Comparison of ENCODE assay signal across 26 mouse cellular contexts in genomic region chr5:101885039-101885438, GRCm38 (mm10).
DNase-seq lines count a peak whose midpoint lies in the region; ATAC-seq and TF ChIP-seq lines count a peak whose summit lies in the region.
"Had no signal": no experiment of that assay in that cellular context is flagged by ENCODE, and none has a peak within 500 bp of the region (broad histone marks: within the 10 kb centered on the region; RNA-seq: fewer than 3 reads in every experiment).

No protein-coding gene starts in this region.

- H3K4me2 ChIP-seq in heart, embryonic 13.5 days, result no peak overlapping the region
- no peak overlapping the region for H3K4me2 ChIP-seq in heart, embryonic 11.5 days
- no peak overlapping the region for H3K4me2 ChIP-seq in heart, postnatal 0 days (ENCODE audit: low read depth, low read length)
- no peak overlapping the region for H3K4me2 ChIP-seq in midbrain, embryonic 15.5 days
- H3K4me2 ChIP-seq: embryonic facial prominence, embryonic 12.5 days; forebrain, embryonic 13.5 days; forebrain, embryonic 15.5 days had no signal

- no peak overlapping the region for H3K9ac ChIP-seq in heart, embryonic 13.5 days
- no peak overlapping the region for H3K9ac ChIP-seq in heart, embryonic 11.5 days (ENCODE audit: low read depth, low read length)
- H3K9ac ChIP-seq in heart, postnatal 0 days (replicated peaks; ENCODE audit: low read depth, low read length), result no peak overlapping the region
- H3K9ac ChIP-seq in midbrain, embryonic 15.5 days, result no peak overlapping the region
- H3K9ac ChIP-seq: embryonic facial prominence, embryonic 12.5 days; forebrain, embryonic 13.5 days; forebrain, embryonic 15.5 days; forebrain, postnatal 0 days had no signal

- no peak overlapping the region for H3K4me3 ChIP-seq in heart, embryonic 13.5 days
- no peak overlapping the region for H3K4me3 ChIP-seq in heart, embryonic 11.5 days (ENCODE audit: low read depth, low read length)
- no peak overlapping the region for H3K4me3 ChIP-seq in heart, postnatal 0 days (ENCODE audit: low read depth, low read length)
- H3K4me3 ChIP-seq in midbrain, embryonic 15.5 days, result no peak overlapping the region
- H3K4me3 ChIP-seq: embryonic facial prominence, embryonic 10.5 days; embryonic facial prominence, embryonic 12.5 days; forebrain, embryonic 13.5 days; forebrain, embryonic 15.5 days had no signal

- H3K27ac ChIP-seq in heart, embryonic 13.5 days (replicated peaks), result peak overlapping the region; percentile 45
- H3K27ac ChIP-seq in heart, embryonic 11.5 days (ENCODE audit: low read depth, low read length), result no peak overlapping the region; the same call in 1 of the 2 replicates
- no peak overlapping the region for H3K27ac ChIP-seq in heart, postnatal 0 days (ENCODE audit: low read depth)
- H3K27ac ChIP-seq in midbrain, embryonic 15.5 days, result no peak overlapping the region
- H3K27ac ChIP-seq: embryonic facial prominence, embryonic 10.5 days; embryonic facial prominence, embryonic 12.5 days; forebrain, embryonic 13.5 days; forebrain, embryonic 15.5 days had no signal

- H3K4me1 ChIP-seq in heart, embryonic 13.5 days, result 0 out of 2 replicates have a peak, but pooled peaks cover 18% of the 10 kb centered on the region
- no peaks in the 10 kb centered on the region for H3K4me1 ChIP-seq in heart, embryonic 11.5 days (ENCODE audit: control insufficient read depth, insufficient read depth, low read length)
- no peaks in the 10 kb centered on the region for H3K4me1 ChIP-seq in heart, postnatal 0 days (ENCODE audit: control insufficient read depth, insufficient read depth)
- H3K4me1 ChIP-seq in midbrain, embryonic 15.5 days, result no peaks in the 10 kb centered on the region
- H3K4me1 ChIP-seq: embryonic facial prominence, embryonic 10.5 days; embryonic facial prominence, embryonic 12.5 days; forebrain, embryonic 13.5 days; forebrain, embryonic 15.5 days had no signal

- 60% methylated on average over 12 of the region's 12 CpGs for WGBS in heart, embryonic 13.5 days
- WGBS in heart, embryonic 11.5 days (ENCODE audit: insufficient replicate concordance), result 78% methylated on average over 12 of the region's 12 CpGs
- WGBS in heart, postnatal 0 days, result 58% methylated on average over 12 of the region's 12 CpGs
- WGBS in midbrain, embryonic 15.5 days, result 88% methylated on average over 12 of the region's 12 CpGs

- intact Hi-C loops in heart, postnatal 25 days (cut with DNase I), result no loop called here

- no peaks in the 10 kb centered on the region for H3K27me3 ChIP-seq in heart, embryonic 13.5 days (replicated peaks)
- no peaks in the 10 kb centered on the region for H3K27me3 ChIP-seq in heart, embryonic 11.5 days (ENCODE audit: control insufficient read depth, insufficient read depth, low read length)
- H3K27me3 ChIP-seq in heart, postnatal 0 days (ENCODE audit: control insufficient read depth, insufficient read depth, low read length), result no peaks in the 10 kb centered on the region
- no peaks in the 10 kb centered on the region for H3K27me3 ChIP-seq in midbrain, embryonic 15.5 days (replicated peaks)
- H3K27me3 ChIP-seq: CH12.LX; embryonic facial prominence, embryonic 12.5 days; forebrain, embryonic 13.5 days; forebrain, embryonic 15.5 days; Patski had no signal

- no peak for ATAC-seq in heart, embryonic 13.5 days (ENCODE audit: extremely low read depth, insufficient number of reproducible peaks, low FRiP score, low TSS enrichment)
- no peak for ATAC-seq in heart, embryonic 11.5 days (replicated peaks; ENCODE audit: insufficient number of reproducible peaks, low FRiP score, low TSS enrichment)
- peak; percentile 51; the same call in 1 of the 2 replicates for ATAC-seq in heart, postnatal 0 days (ENCODE audit: insufficient read depth, low read depth)
- no peak for ATAC-seq in midbrain, embryonic 15.5 days (replicated peaks)
- ATAC-seq: CD4-positive, CD25-positive, alpha-beta regulatory T cell, adult 4 months; forebrain, embryonic 13.5 days; forebrain, embryonic 15.5 days; forebrain, postnatal 0 days; Patski had no signal

- TF ChIP-seq CTCF in heart, postnatal 0 days (IDR thresholded peaks at IDR 0.05; ENCODE audit: low read depth), result no peak

- H3K9me3 ChIP-seq in heart, embryonic 13.5 days, result no peaks in the 10 kb centered on the region
- H3K9me3 ChIP-seq in heart, embryonic 11.5 days (replicated peaks; ENCODE audit: control insufficient read depth, low read length), result no peaks in the 10 kb centered on the region
- H3K9me3 ChIP-seq in heart, postnatal 0 days (replicated peaks; ENCODE audit: control insufficient read depth, low read length), result no peaks in the 10 kb centered on the region
- H3K9me3 ChIP-seq in midbrain, embryonic 15.5 days, result no peaks in the 10 kb centered on the region
- H3K9me3 ChIP-seq: embryonic facial prominence, embryonic 10.5 days; embryonic facial prominence, embryonic 12.5 days; forebrain, embryonic 13.5 days; forebrain, embryonic 15.5 days had no signal

- TF ChIP-seq EP300 in heart, postnatal 0 days (IDR thresholded peaks at IDR 0.05; ENCODE audit: low read depth), result no peak

- H3K36me3 ChIP-seq in heart, embryonic 13.5 days, result peaks cover 95% of the 10 kb centered on the region
- H3K36me3 ChIP-seq in heart, embryonic 11.5 days (ENCODE audit: control insufficient read depth, insufficient read depth, low read length), result peaks cover 38% of the 10 kb centered on the region
- H3K36me3 ChIP-seq in heart, postnatal 0 days (replicated peaks; ENCODE audit: control insufficient read depth, insufficient read depth, low read length), result peaks cover 92% of the 10 kb centered on the region
- peaks cover 87% of the 10 kb centered on the region for H3K36me3 ChIP-seq in midbrain, embryonic 15.5 days (replicated peaks)
- H3K36me3 ChIP-seq: G1E had no signal

- DNase-seq in heart, adult 11 months, result peak; percentile 83
- no peak for DNase-seq in heart, postnatal 25 days (ENCODE audit: low spot score)
- no peak for DNase-seq in heart, postnatal 0 days (ENCODE audit: low spot score)
- no peak for DNase-seq in heart, adult 18-20 months
- DNase-seq in R1 (ENCODE audit: low read depth, low spot score), result peak; percentile 34
- DNase-seq: adrenal gland, adult 2 months; adrenal gland, postnatal 10 days; adrenal gland, postnatal 25 days; B cell, adult 2 months; cerebellum, adult 11-12 months; cerebellum, adult 2 months; cerebellum, adult 9-10 months; cerebellum, postnatal 10 days; cerebellum, postnatal 25 days; forebrain, postnatal 0 days had no signal

Comparison
In these comparisons a context has a peak if more than half of its experiments do, and no peak if none do; other contexts are left out.
1. DNase-seq: peak in heart, adult 11 months (single experiment) and R1 (single experiment); none in heart, postnatal 25 days (single experiment), heart, postnatal 0 days (single experiment) and heart, adult 18-20 months (0 of 2).